Mouse (Mus musculus): ENCODE measurements around the gene Pnkp.
A peak's percentile ranks its signal among the peaks of the same experiment; 100 is the strongest.

The Pnkp gene

DNA sequence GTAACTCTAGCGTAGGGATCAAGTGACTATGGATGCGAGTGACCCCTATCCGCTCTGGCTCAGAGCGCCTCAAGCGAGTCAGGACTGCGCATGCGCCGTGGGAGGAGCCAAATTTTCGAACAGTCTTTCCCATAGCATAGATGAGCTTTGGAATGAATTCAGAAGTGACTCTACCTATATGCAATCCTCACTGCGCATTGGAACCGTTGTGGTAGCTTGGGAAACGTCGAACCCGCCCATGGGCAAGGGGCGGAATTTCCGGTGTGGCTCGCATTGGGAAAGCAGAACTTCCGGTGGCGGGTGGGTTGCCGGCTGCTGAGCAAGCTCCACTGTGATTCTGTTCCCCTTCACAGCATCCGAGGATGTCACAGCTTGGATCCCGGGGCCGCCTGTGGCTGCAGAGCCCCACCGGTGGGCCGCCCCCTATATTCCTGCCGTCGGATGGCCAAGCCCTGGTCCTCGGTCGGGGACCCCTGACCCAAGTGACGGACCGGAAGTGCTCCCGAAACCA lies at the start of gene Pnkp:
TSS of gene Pnkp (plus strand) at position 98 of the 511 bp plus-strand sequence.
- DNase-seq (ENCODE audit: low read depth, low spot score): peak; percentile 89

DNA sequence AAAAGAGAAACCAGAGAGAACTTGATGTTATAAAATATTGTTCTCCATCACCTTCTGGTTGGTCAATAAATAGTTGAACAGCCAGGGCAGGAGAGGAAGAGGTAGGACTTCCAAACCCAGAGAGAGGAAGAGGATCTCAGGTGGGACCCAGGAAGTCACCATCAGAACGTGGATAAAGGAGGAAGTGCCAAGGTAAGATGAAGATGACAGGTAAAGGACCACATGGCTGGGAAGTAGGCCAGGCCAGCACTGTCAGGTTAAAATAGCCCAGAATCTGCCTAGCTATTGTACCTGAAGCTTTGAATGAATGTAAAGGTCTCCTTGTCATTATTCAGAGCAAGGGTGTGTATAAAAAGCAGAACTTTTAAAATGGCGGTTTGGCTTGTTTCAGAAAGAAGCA lies 48.0 kb upstream of the Pnkp start:
- no peak for DNase-seq (ENCODE audit: low read depth, low spot score)

DNA sequence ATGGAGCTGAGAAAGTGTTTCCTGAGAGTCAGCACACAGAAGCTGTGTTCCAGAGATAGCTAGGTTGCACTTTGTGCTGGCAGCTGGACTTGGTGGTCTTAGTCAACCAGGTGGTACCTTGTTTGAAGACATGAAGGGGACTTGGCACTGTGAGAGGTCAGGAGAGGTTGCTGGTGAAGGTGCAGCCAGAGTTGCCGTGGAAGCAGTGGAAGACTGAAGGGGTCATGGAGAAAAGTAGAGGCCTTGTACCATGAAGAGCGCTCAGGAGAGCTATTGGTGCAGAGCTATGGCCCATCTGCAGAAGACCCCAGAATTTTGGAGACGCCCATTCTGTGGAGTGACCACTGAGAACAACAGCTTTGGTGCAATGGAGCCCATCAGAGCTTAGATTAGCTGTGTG lies 47.5 kb upstream of the Pnkp start:
- DNase-seq (ENCODE audit: low read depth, low spot score): no peak

DNA sequence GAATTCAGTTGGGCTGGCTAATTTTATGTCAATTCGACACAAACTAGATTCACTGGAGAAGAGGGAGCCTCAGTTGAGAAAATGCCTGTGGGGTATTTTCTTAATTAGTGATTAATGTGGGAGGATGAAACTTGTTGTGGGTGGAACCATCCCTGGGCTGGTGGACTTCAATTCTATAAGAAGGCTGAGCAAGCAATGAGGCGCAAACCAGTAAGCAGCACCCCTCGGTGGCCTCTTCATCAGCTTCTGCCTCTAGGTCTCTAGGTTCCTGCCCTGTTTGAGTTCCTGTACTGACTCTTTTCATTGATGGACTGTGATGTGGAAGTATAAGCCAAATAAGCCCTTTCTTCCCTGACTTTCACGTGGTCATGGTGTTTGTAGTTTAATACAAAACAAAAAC lies 46.6 kb upstream of the Pnkp start:
- no peak for DNase-seq (ENCODE audit: low read depth, low spot score)

DNA sequence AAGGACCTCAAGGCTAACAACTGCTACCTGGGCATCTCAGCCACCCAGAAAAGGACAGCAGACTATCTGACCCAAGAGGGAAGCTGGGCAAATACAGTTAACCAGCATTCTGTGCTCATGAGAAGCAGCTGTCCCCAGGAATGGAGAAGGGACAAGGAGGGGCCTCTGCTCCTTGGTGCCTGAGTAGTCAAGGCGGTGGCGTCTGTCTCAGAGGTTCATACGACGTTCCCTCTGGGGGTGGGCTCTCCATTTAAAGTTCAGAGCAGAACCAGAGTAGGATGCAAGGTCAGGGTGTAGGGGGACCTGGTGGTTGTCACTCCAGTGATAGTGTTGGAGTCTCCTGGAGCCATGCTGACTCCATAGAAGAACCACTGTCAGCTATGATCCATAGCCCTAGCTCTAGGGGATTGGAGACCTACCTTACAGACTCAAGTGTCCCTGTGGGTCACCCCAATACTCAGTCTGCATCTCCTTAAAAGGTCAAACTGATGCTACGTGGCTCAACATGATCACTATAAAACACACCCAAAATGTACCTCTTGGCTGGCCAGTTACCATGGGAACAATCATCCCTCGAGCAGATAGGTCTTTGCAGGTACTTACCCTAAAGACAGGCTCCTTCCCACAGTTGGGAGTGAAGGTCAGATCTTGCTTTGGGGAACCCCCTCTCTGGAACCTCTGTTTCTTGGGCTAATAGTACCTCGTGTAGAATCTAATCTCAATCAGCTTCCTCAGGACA lies 46.0 kb upstream of the Pnkp start:
- DNase-seq (ENCODE audit: low read depth, low spot score): no peak

DNA sequence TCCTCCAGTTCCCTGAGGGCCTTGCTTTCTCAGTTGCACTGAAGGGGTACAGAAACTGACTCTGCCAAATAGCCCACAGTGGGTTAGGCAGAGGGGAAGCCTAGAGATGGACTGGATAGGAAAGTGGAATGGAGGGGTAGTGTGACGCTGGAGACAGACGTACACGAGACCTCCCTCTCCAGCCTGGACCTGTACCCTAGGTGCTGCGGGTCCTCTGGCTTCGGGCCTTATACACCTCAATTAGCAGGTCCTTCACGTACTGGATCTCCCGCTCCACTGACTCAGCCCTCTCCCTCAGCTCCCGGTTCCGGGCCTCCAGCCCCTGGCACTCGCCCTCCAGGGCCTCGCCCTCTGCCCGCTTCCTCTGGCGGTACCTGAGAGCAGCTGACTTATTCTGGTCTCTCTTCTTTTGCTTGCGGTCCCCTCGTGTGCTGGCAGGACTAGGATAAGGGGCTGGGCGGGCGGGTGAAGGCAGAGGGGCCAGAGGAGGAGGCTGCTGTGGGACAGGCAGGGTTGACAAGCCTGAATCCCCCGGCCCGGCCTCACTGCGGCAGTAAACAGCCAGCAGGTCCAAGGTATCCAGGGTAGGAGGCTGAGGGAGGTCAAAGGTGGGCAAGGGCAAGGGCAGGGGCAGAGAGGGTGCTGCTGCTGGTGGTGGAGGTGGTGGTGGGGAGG lies 44.2 kb upstream of the Pnkp start:
- DNase-seq (ENCODE audit: low read depth, low spot score): no peak

DNA sequence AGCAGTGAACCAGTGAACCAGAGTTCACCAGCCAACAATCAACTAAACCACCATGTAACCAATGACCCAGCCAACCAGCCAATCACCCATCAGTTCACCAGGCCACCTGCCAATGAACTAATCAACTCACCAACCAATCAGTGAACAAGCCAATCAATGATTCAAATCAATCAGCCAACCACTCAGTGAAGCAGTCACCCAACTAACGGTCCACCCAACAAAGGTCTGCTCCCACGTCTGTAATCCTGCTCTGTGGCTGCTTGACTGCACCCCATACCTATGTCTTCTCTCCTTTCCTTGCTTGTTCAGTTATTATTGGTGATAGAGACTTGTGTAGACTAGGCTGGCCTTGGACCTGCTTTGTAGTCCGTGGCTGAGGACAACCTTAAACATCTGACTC lies 43.0 kb upstream of the Pnkp start:
- DNase-seq (ENCODE audit: low read depth, low spot score): no peak

DNA sequence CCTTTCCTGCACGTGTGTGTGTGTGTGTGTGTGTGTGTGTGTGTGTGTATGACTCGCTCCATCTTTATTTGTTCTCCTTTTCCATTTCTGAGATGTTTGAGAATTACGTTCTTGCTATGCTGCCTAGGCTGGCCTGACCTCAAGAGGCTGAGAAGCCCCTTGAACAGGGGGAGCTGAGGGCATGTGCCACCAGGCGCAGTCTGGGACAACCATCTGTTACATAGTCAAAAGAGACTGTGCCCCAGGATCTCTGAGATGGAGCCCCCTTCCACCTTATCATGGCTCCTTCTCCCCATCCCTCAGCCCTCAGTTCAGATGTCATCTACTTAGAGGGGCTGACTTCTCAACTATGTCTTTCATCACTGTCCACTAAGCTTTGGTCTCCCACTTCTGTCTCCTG lies 42.5 kb upstream of the Pnkp start:
- DNase-seq (ENCODE audit: low read depth, low spot score): no peak

DNA sequence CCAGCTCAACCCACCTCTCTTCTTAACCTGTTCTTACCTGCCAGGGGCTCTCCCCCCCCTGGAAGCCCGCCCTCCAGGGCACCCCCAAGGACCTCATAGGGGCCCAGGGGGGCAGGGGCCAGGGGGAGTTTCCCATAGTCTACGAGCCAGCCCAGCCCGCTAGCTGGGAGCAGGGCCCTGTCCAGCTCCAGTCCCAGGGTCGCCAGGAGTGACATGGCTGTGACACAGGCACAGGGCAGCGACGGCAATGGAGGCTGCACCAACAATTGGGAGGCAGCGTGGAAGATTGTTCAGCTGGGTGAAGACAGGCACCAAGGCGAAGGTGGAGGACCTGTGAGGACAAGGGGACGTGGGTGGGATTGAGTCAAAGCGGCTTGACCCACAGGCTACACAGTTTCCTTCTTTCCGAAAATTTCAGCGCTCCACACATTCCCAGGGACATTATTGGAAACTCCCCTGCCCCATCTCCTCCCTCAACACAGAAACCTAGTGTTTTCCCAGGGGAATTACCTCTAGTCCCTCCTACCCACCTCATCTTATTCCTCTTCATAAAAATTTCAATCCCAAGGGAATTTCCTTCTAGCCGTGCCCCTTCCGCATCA lies 41.9 kb upstream of the Pnkp start:
- no peak for DNase-seq (ENCODE audit: low read depth, low spot score)

DNA sequence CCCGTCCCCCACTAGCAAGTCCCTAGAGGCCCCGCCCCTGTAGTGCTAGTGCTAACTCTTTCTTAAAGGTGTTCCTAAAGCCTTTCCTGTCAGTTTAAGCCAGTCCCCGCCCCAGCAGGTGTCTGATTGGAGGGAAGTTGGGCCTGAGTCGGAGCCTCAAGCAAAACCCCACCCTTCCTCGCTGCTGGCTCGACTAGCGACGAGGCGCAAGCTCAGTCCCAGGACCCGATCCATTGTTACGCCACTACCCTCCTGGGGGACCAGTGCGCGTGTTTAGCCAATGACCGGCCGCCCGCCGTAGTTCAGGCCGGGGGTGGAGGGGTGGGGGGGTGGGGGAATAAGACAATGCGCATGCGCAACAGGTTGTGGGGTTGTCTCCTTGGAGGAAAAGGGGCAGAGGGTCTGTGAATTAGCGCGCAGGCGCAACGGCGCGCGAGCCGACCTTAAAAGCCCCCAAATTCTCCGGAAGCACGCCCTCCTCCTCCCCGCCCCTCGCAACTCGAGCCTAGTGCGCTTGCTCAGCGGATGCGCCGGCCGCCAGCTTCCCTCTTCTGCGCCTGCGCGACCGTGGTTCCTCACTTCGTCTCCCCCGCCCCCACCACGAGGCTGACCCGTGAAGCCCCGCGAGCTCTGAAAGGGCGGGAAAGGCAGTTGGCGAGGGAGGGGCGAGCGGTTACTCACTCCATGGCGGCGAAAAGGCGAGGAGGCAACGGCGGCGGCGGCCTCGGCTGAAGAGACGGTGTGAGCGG lies 41.0 kb upstream of the Pnkp start, which contains the start of the genes Nup62 and Il4i1:
TSS of gene Nup62 (plus strand) at position 368 of the 749 bp plus-strand sequence.
TSS of gene Il4i1 (plus strand) at position 667 of the 749 bp plus-strand sequence.
- DNase-seq (ENCODE audit: low read depth, low spot score): peak; percentile 100

DNA sequence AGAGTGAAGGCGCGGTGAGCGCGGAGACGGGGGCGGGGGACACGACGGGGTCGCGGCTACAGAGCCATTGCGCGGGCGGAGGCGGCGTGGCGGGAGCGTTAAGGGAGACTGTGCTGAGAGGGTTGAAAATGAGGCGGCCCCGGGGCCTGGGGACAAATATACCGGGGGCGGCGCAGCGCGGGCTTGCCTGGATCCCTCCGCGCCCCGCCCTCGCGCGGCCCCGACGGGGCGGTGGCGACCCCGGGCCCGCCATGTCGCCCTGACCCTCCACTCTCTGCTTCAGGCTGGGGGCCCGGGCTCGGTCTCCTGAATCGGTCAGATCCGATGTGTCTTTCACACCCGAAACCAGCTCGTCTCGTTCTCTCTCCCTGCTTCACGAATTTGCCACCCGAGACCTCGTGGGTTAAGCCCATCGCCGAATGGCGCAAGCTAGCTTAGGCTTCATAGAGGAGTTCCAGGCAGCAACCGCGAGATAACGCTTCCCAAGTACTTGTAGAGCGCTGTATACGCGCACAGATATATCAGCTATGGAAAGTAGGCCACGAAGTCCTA lies 40.4 kb upstream of the Pnkp start, which contains the start of gene Atf5:
TSS of gene Atf5 (minus strand) at position 189 of the 552 bp plus-strand sequence.
- peak; percentile 61 for DNase-seq (ENCODE audit: low read depth, low spot score)

DNA sequence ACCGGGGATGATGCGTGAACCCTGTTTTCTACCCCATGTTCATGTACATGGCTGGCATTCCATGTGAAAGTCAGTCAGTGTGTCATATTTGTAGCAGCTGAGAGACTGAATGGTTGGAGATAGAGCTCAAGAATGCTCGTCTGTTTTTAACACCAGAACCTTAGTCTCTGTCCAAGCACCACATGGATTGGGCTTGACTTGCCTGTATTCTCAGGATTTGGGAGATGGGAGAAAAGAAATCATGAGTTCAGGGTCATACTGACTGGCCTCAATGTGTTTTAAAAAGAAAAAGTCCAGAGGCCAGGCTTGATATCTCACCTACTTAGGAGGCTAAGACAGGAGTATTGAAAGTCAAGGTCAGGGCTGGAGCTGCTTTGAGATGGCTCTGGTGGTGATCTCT lies 39.5 kb upstream of the Pnkp start:
- DNase-seq (ENCODE audit: low read depth, low spot score): no peak

DNA sequence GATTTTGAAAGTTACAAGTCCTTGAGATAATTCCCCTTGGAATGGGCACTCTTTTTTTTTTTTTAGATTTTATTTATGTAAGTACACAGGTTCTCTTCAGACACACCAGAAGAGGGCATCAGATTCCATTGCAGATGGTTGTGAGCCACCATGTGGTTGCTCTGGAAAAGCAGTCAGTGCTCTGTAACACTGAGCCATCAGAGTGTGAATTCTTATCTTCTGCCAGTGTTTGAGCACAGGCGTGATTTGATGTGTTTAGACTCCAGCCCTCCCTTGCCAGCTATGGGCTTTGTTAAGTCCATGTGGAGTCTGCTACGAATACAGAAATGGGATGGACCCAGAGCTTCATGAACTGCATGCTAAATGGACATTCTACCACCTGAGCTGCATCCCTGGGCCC lies 38.8 kb upstream of the Pnkp start:
- DNase-seq (ENCODE audit: low read depth, low spot score): no peak

DNA sequence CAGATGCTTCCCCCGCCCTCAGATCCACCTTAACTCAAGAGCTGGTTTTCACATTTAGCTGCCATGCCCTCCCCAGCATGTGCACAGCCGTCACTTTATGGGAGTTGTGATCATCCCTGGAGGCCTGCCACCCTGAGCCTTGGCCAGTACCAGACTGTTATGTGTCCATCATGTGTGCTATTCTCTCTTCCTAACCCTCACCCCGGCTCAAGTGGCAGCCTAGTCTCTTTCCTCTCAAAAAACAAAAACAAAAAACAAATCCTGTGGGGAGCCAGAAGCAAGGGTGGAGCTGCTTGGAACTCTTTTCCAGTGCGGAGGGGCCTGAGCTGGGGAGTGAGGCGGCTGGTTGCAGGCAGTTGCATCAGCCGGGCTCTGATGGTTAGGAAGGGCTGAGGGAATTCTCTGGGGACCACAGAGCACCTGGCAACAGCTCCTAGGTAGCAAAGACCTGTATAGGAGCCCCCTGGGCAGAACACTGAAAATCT lies 38.1 kb upstream of the Pnkp start:
- DNase-seq (ENCODE audit: low read depth, low spot score): no peak

DNA sequence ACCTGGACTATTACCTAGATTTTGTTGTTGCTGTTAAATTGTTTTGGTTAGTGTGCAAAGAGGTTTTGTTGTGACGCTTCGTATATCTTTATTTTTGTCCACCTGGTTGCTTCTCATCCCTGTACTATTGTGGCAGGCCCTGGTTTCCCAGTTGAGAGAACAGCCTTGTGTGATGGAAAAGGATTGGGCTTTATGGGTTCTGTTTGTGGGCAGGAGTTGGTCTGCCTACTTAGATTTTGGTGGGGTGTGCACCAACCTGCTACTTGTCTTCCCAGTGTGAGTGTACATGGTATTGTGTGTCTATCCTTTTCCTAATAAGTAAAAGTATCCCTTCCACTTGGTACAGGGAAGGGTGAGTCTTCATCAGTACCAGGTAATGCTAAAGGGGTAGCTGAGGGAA lies 37.5 kb upstream of the Pnkp start:
- DNase-seq (ENCODE audit: low read depth, low spot score): no peak

DNA sequence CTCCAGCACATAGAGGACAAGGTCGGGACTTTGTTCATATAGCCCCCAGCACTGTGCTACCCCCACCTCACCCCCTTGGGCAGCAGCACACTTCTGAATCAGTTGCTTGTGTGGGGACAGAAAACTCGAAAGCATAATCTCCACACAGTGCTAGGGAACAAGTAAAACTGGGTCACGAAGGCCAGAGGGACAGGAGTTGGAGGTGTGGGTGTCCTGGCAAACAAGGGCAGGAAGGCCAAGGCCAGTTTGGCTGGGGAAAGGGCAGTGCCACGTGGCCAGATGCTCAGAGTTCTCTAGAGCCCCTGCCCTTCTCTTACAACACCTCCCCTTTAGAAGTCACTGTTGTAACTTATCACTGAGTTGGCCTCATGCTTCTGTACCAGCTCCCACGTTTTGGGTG lies 37.1 kb upstream of the Pnkp start:
- DNase-seq (ENCODE audit: low read depth, low spot score): no peak

DNA sequence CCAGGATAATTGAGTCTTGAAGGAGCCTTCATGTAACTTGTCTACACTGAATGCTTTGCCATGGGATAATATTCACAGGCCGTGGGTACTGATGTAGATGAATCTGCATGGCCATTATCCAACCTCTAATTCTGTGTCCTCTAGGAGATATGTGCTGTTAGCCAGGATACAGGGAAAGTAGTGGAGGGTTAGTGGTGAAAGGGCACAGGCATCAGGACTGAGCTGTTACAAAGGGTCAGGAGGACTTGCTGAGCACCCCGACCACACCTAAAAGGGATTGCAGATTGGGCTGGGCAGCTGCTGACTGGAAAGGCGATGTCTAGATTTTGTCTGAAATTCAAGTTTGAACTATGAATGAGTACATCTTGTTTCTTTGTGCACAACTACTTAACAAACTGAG lies 36.4 kb upstream of the Pnkp start:
- no peak for DNase-seq (ENCODE audit: low read depth, low spot score)

DNA sequence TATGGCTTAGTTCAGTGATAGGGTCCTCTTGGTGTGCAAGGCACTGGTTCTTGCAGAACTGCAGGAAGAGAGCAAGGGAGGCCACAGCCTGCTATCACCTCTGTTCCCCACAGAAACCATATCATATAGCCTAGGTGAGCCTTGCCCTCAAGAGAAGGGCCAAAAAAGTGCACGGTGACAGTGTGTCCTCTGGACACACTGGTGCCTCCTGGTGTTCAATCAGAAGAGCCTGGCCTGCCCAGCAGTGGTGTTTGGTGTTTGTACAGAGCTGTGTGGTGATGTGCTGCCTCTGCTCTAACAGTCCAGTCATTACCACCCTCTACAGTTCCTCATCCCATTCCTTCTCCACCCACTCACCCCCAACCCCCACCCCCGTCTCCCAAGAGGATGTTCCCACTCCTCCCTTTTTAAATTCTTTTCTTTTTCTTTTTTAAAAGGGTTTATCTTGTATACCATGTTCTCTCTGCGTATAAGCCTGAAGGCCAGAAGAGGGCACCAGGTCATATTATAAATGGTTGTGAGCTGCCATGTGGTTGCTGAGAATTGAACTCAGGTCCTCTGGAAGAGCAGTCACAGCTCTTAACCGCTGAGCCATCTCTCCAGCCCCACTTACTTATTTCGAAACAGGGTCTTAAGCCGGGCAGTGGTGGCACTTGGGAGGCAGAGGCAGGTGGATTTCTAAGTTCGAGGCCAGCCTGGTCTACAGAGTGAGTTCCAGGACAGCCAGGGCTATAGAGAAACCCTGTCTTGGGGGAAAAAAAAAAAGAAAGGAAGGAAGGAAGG lies 35.1 kb upstream of the Pnkp start:
- DNase-seq (ENCODE audit: low read depth, low spot score): no peak

DNA sequence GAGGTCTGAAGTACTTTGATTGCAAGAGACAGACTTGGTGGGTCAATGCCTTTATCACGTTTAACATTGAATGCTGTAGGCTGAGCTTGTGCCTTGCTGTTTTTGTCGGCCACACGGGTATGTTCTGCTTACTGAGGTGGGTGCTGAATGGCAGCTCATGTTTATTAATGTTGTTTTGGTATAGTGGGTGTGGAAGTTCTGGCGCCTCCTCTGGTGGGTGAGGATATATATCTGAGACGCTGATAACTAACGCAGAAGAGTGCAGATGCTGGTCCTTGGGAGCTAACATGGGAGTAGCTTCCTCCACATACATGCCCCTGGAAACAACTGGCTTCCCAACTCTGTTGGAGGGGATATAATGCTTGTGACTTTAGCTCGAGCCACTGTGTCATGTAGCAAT lies 33.5 kb upstream of the Pnkp start:
- no peak for DNase-seq (ENCODE audit: low read depth, low spot score)

DNA sequence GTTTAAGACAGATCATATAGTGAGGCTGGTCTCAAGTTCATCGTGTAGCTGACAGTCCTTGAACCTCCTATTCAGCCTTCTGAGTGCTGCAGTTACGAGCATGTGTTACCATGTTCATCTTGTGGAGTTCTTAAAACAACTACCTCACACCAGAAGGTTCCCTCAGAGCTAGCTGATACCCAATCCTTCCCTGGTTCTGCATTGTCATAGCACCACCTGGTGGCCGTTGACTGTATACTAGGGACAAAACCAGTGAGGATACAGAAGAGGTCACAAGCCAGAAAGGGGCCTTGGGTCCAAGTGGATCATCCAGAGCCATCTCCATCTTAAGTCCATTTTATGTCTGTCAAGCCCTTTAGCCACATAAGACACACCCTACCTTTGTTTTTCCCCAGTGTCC lies 32.1 kb upstream of the Pnkp start:
- peak; percentile 79 for DNase-seq (ENCODE audit: low read depth, low spot score)

DNA sequence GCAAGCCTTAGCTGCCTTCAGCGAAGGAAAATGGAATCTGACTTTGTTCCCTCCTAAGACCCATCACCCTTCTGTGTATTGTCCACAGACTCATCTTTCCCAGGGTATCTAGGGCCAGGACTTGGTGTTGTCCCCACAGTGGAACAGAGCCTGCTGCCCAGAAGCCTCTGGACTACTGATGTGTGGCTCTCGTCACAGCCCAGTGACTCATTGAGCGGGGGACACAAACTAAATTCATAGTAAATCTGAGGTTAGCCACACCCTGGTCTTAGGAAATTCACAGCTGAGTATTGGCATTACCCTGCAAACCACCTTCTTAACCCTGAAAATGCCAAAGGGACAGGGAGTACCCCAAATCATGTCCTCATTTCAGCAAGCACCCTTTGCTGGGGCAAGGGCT lies 30.2 kb upstream of the Pnkp start:
- DNase-seq (ENCODE audit: low read depth, low spot score): no peak

All from mesoderm, embryonic 11.5 days (tissue).